Mouse (Mus musculus) liver, embryonic 14.5 days (tissue): ENCODE results near the gene Hist1h2bc.

Experiments
- CTCF ChIP-seq: IDR thresholded peaks from 2 replicates; pipeline ENCODE4 v1.5.1; 2016; ENCODE audit warnings: antibody characterized with exemption, low read depth, control low read depth
- EP300 ChIP-seq: IDR thresholded peaks from 2 replicates; pipeline ENCODE4 v1.6.1; 2016; ENCODE audit warnings: antibody characterized with exemption, low read depth

GRCm38 (mm10) chr13:23740910-23741309, 56.9 kb downstream of the Hist1h2bc start:
- TF ChIP-seq CTCF, result no peak
- no peak for TF ChIP-seq EP300
